Mouse (Mus musculus) kidney, adult 2 months (tissue): ENCODE measurements around the gene Nrk.

Experiments used
- CTCF ChIP-seq: fragments of 200-500 bp; conservative IDR thresholded peaks from 2 replicates; pipeline ENCODE4 v1.5.1; 2011; ENCODE audit warnings: low read depth, mild to moderate bottlenecking, control low read depth, low read length, moderate library complexity, mixed read lengths; ENCODE audit not compliant: insufficient read depth, insufficient read length
- POLR2A ChIP-seq: fragments of 200-500 bp; IDR thresholded peaks from one replicate; pipeline ENCODE4 v1.6.1; 2011; ENCODE audit warnings: low read depth, low read length, control low read depth

DNA sequence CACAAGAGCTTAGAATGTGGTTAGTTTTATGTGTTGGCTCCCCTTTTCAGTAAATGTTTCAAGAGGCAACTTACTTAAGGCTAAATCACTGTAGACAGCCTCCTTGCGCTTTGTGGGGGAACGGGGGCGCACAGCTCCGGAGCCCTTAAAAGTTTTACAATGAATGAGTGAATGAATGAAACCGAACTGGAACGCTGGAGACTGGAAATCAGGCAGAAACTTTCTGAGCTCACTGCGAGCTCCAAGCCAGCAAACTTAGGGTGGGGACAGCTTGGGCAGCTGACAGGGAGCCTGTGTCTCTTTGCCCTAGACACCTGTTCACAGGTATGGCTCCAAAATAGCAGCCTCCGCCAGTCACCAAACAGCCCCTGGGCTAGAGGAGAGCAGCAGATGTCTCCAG is 864 bp upstream of the Nrk start:
- no peak for TF ChIP-seq CTCF
- TF ChIP-seq POLR2A = no peak
